Mouse (Mus musculus): ENCODE data around the gene Cyren. TPM values are rescaled to one million over a fixed set of nuclear protein-coding genes. Genes with fewer than 3 reads are reported as not detected.
A peak's percentile ranks its signal among the peaks of the same experiment; 100 is the strongest.

Gene Cyren
- 10.9 and 11.9 TPM in 2 replicates for polyA plus RNA-seq (2015; fragmentation: Nextera tagmentation; extraction: Ambion mirVana)

DNA sequence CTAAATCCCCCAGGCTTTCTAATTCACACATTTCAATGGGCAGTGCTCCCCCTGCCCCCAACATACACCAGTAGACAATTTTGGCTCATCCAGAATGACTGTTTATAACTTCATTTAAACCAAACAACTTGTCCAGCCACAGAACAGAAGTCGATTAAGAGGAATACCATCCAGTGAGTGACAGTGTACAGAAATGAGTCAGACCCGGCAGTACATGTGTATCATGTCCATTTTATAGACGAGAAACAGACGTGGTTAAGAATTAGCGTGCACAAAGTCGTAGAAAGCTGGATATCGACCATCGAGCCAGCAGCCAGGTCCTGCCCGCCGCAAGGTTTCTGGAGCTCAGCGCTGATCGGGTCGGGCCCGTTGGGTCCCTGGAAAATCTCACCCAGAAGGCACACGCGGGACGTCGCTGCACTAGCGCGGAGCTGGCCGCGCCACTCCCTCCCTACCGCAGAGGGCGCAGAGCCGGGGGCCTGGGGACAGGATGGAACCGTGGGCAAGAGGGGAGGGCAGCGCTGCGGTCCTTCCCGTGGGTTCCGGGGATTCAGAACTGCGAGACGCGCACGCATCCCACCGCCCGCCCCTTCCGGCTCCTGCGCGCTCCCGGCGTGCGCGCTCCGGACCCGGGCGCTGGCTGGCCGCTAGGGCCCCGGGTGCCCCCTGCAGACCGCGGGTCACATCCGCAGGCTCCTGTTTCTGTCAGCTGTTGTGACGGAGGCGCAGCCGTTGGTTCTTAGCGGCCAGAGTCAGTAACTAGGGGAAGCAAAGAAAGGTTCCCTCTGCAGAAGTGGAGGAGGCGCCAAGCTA, at the start of gene Cyren:
Gene Cyren, minus strand, starts transcription at position 552 of the 813 bp plus-strand sequence.
- Histone ChIP-seq H3K4me1 (ENCODE audit: control insufficient read depth, insufficient read depth, low read length) (peaks cover 35% of the 10 kb centered on the region), H3K9me3 (replicated peaks; ENCODE audit: control insufficient read depth, low read length) (no peaks in the 10 kb centered on the region), H3K4me3 (replicated peaks; ENCODE audit: low read length) (peak within 1 kb of the TSS; percentile 77), H3K27me3 (ENCODE audit: control insufficient read depth, insufficient read depth, low read length) (no peaks in the 10 kb centered on the region), H3K36me3 (ENCODE audit: control insufficient read depth, insufficient read depth, low read length) (no peaks in the 10 kb centered on the region), H3K27ac (ENCODE audit: low read length) (peak within 1 kb of the TSS; percentile 95), H3K4me2 (ENCODE audit: low read depth, low read length) (peak within 1 kb of the TSS; percentile 71), H3K9ac (ENCODE audit: low read length) (peak within 1 kb of the TSS; percentile 92)
- WGBS, result under 1% methylated on average over 56 of the region's 56 CpGs
- ATAC-seq (ENCODE audit: insufficient read depth, low FRiP score), result peak; percentile 91

DNA sequence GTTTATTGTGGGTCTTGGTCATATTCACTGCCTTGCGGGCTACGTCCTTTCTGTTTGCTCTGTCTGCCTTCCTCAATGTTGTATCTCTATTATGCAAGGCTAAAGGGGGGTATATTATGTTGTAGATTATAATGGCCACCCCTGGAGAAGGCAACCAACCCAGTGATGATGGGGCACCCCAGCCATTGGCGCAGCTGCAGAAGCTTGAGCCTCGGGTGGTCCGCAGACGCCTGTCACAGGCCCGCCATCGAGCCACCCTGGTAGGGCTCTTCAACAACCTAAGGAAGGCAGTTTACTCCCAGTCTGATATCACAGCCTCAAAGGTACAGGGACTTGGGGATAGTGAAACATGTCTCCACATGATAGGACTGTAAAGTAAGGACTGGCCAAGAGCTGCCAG, 49.7 kb upstream of the Cyren start:
- no peaks in the 10 kb centered on the region for H3K36me3 ChIP-seq (ENCODE audit: control insufficient read depth, insufficient read depth, low read length)
- no peaks in the 10 kb centered on the region for H3K9me3 ChIP-seq (replicated peaks; ENCODE audit: control insufficient read depth, low read length)
- no peak for ATAC-seq (ENCODE audit: insufficient read depth, low FRiP score)
- H3K27ac ChIP-seq (ENCODE audit: low read length), result no peak overlapping the region
- no peak overlapping the region for H3K4me3 ChIP-seq (replicated peaks; ENCODE audit: low read length)
- 96% methylated on average over 8 of the region's 8 CpGs for WGBS
- H3K4me2 ChIP-seq (ENCODE audit: low read depth, low read length), result no peak overlapping the region
- H3K4me1 ChIP-seq (ENCODE audit: control insufficient read depth, insufficient read depth, low read length), result no peaks in the 10 kb centered on the region
- no peak overlapping the region for H3K9ac ChIP-seq (ENCODE audit: low read length)
- H3K27me3 ChIP-seq (ENCODE audit: control insufficient read depth, insufficient read depth, low read length), result no peaks in the 10 kb centered on the region

- no peak for ATAC-seq (ENCODE audit: insufficient read depth, low FRiP score)
Measured at GRCm38 (mm10) chr6:34927156-34927555, 49.3 kb upstream of the Cyren start.

DNA sequence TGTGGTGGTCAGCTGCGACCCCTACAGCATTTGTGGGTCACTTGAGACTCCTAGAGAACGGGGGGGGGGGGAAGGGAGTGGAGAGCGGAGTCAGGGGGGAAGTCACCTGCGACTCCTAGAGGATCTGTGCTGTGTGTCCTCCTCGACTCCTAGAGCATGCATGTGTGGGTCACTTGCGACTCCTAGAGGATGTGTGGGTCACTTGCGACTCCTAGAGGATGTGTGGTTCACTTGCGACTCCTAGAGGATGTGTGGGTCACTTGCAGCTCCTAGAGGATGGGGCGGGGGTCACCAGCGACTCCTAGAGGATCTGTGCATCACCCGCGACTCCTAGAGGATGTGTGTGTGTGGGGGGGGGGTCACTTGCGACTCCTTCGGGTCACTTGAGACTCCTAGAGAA, 44.1 kb upstream of the Cyren start:
- Histone ChIP-seq H3K9me3 (replicated peaks; ENCODE audit: control insufficient read depth, low read length) (no peaks in the 10 kb centered on the region), H3K4me2 (ENCODE audit: low read depth, low read length) (no peak overlapping the region), H3K9ac (ENCODE audit: low read length) (no peak overlapping the region), H3K4me1 (ENCODE audit: control insufficient read depth, insufficient read depth, low read length) (no peaks in the 10 kb centered on the region), H3K36me3 (ENCODE audit: control insufficient read depth, insufficient read depth, low read length) (no peaks in the 10 kb centered on the region), H3K4me3 (replicated peaks; ENCODE audit: low read length) (no peak overlapping the region), H3K27ac (ENCODE audit: low read length) (no peak overlapping the region), H3K27me3 (ENCODE audit: control insufficient read depth, insufficient read depth, low read length) (no peaks in the 10 kb centered on the region)
- peak; percentile 47; the same call in 1 of the 2 replicates for ATAC-seq (ENCODE audit: insufficient read depth, low FRiP score)
- WGBS, result 63% methylated on average over 14 of the region's 14 CpGs

More at GRCm38 (mm10) chr6:34927156-34927555, 49.3 kb upstream of the Cyren start:
- H3K9me3 ChIP-seq (replicated peaks; ENCODE audit: control insufficient read depth, low read length), result no peaks in the 10 kb centered on the region
- H3K4me2 ChIP-seq (ENCODE audit: low read depth, low read length), result no peak overlapping the region
- no peak overlapping the region for H3K9ac ChIP-seq (ENCODE audit: low read length)
- no peaks in the 10 kb centered on the region for H3K27me3 ChIP-seq (ENCODE audit: control insufficient read depth, insufficient read depth, low read length)
- no peak overlapping the region for H3K27ac ChIP-seq (ENCODE audit: low read length)
- WGBS, result 39% methylated on average over 4 of the region's 4 CpGs
- H3K4me1 ChIP-seq (ENCODE audit: control insufficient read depth, insufficient read depth, low read length), result no peaks in the 10 kb centered on the region
- no peaks in the 10 kb centered on the region for H3K36me3 ChIP-seq (ENCODE audit: control insufficient read depth, insufficient read depth, low read length)
- no peak overlapping the region for H3K4me3 ChIP-seq (replicated peaks; ENCODE audit: low read length)

GRCm38 (mm10) chr6:34920631-34921030, 42.8 kb upstream of the Cyren start:
- Histone ChIP-seq H3K9me3 (replicated peaks; ENCODE audit: control insufficient read depth, low read length) (no peaks in the 10 kb centered on the region), H3K27me3 (ENCODE audit: control insufficient read depth, insufficient read depth, low read length) (no peaks in the 10 kb centered on the region), H3K4me3 (replicated peaks; ENCODE audit: low read length) (no peak overlapping the region), H3K4me2 (ENCODE audit: low read depth, low read length) (no peak overlapping the region), H3K4me1 (ENCODE audit: control insufficient read depth, insufficient read depth, low read length) (no peaks in the 10 kb centered on the region), H3K27ac (ENCODE audit: low read length) (no peak overlapping the region), H3K36me3 (ENCODE audit: control insufficient read depth, insufficient read depth, low read length) (no peaks in the 10 kb centered on the region), H3K9ac (ENCODE audit: low read length) (no peak overlapping the region)
- WGBS, result 93% methylated on average over 12 of the region's 12 CpGs
- ATAC-seq (ENCODE audit: insufficient read depth, low FRiP score), result no peak

DNA sequence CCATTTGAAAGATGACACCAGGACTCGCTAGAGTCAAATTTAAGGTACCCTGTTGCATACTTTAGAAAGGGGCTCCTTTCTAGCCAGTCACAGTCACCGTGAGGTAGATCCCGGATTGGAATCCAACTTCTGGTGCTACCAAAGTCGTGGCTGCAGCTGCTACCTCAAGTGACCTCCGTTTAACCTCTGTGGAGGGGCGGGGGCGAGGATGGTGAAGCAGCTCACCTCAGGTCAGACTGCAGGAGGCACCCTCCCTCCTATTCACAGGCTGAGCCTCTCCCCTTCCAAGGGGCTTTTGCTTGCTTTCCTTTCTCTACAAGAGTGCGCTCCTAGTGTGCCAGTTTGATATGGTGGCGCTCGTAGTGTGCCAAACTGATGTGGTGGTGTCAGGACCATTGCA, 42.1 kb upstream of the Cyren start, which contains the start of gene Stra8:
Gene Stra8, plus strand, starts transcription at position 208 of the 400 bp plus-strand sequence.
- H3K4me1 ChIP-seq (ENCODE audit: control insufficient read depth, insufficient read depth, low read length), result no peaks in the 10 kb centered on the region
- no peaks in the 10 kb centered on the region for H3K9me3 ChIP-seq (replicated peaks; ENCODE audit: control insufficient read depth, low read length)
- no peak within 1 kb of the TSS for H3K4me3 ChIP-seq (replicated peaks; ENCODE audit: low read length)
- 44% methylated on average over 10 of the region's 10 CpGs for WGBS
- H3K27ac ChIP-seq (ENCODE audit: low read length), result no peak within 1 kb of the TSS
- H3K36me3 ChIP-seq (ENCODE audit: control insufficient read depth, insufficient read depth, low read length), result no peaks in the 10 kb centered on the region
- no peak for ATAC-seq (ENCODE audit: insufficient read depth, low FRiP score)
- no peak within 1 kb of the TSS for H3K4me2 ChIP-seq (ENCODE audit: low read depth, low read length)
- no peaks in the 10 kb centered on the region for H3K27me3 ChIP-seq (ENCODE audit: control insufficient read depth, insufficient read depth, low read length)
- H3K9ac ChIP-seq (ENCODE audit: low read length), result no peak within 1 kb of the TSS

DNA sequence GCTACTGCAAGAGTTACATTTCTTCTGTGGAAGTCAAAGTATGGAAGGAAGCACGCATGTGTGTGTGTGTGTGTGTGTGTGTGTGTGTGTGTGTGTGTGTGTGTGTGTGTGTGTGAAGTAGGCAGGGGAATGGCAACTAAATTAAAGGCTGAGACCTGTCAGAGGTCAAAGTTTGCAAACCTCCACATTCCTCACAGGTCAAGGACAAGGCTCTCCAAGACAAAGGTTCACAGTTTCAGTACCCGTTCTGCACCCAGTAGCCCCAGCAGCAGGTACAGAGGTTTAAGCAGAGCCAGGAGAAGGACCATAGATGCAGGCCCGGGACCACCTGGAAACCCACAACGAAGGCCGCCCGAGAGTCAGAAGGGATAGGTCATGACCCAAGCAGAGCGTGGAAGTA, 41.3 kb upstream of the Cyren start:
- Histone ChIP-seq H3K27ac (ENCODE audit: low read length) (no peak overlapping the region), H3K4me3 (replicated peaks; ENCODE audit: low read length) (no peak overlapping the region), H3K4me2 (ENCODE audit: low read depth, low read length) (no peak overlapping the region), H3K4me1 (ENCODE audit: control insufficient read depth, insufficient read depth, low read length) (no peaks in the 10 kb centered on the region), H3K27me3 (ENCODE audit: control insufficient read depth, insufficient read depth, low read length) (no peaks in the 10 kb centered on the region), H3K9ac (ENCODE audit: low read length) (no peak overlapping the region), H3K9me3 (replicated peaks; ENCODE audit: control insufficient read depth, low read length) (no peaks in the 10 kb centered on the region), H3K36me3 (ENCODE audit: control insufficient read depth, insufficient read depth, low read length) (no peaks in the 10 kb centered on the region)
- ATAC-seq (ENCODE audit: insufficient read depth, low FRiP score), result no peak
- WGBS, result 76% methylated on average over 7 of the region's 7 CpGs

DNA sequence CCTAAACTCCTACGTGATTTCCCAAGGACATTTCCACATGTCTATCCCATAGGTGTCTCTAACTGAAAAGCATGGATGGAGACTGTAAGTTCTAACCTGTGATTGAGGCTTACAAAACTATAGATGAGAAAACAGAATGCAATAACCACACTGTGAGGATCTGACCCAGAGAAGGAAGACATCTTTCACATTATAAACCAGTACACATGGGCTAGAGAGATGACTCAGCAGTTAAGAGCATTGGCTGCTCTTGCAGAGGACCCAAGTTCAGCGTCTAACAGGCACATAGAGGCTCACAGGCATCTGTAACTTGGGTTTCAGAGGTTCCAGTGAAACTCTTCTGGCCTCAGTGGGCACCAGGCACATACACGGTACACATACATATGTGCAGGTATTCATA, 36.6 kb upstream of the Cyren start:
- 85% methylated on average over 3 of the region's 3 CpGs for WGBS
- Histone ChIP-seq H3K4me1 (ENCODE audit: control insufficient read depth, insufficient read depth, low read length) (peaks cover 5% of the 10 kb centered on the region; the same call in 1 of the 2 replicates), H3K4me2 (ENCODE audit: low read depth, low read length) (no peak overlapping the region), H3K9me3 (replicated peaks; ENCODE audit: control insufficient read depth, low read length) (no peaks in the 10 kb centered on the region), H3K27ac (ENCODE audit: low read length) (no peak overlapping the region), H3K4me3 (replicated peaks; ENCODE audit: low read length) (no peak overlapping the region), H3K36me3 (ENCODE audit: control insufficient read depth, insufficient read depth, low read length) (no peaks in the 10 kb centered on the region), H3K9ac (ENCODE audit: low read length) (no peak overlapping the region), H3K27me3 (ENCODE audit: control insufficient read depth, insufficient read depth, low read length) (no peaks in the 10 kb centered on the region)
- ATAC-seq (ENCODE audit: insufficient read depth, low FRiP score), result no peak

DNA sequence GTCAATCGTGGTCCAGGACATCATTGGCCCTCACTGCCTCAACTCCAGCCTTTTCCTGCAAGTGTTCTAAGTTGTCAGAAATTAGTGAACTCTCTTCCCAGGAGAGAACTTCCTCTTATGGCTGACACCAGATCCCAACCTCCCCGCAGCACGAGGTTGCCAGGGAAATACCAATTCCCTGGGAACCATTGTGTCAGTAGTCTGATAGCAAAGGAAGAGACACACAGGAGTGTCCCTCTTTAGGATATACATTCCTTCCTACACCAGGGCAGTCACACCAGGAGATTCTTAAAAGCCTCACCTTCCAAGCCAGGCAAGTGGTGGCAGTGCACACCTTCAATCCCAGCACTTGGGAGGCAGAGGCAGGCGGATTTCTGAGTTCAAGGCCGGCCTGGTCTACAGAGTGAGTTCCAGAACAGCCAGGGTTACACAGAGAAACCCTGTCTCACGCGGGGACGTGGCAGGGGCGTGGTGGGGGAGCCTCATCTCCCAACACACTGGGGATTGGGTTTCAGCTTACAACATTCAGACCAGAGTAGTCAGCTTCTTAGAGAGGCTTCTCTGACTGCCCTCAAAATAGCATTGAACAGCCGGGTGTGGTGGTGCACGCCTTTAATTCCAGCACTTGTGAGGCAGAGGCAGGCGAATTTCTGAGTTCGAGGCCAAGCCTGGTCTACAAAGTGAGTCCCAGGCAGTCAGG, 35.6 kb upstream of the Cyren start:
- Histone ChIP-seq H3K27me3 (ENCODE audit: control insufficient read depth, insufficient read depth, low read length) (no peaks in the 10 kb centered on the region), H3K9ac (ENCODE audit: low read length) (no peak overlapping the region), H3K9me3 (replicated peaks; ENCODE audit: control insufficient read depth, low read length) (no peaks in the 10 kb centered on the region), H3K27ac (ENCODE audit: low read length) (no peak overlapping the region), H3K4me1 (ENCODE audit: control insufficient read depth, insufficient read depth, low read length) (peaks cover 5% of the 10 kb centered on the region; the same call in 1 of the 2 replicates), H3K4me3 (replicated peaks; ENCODE audit: low read length) (no peak overlapping the region), H3K4me2 (ENCODE audit: low read depth, low read length) (no peak overlapping the region), H3K36me3 (ENCODE audit: control insufficient read depth, insufficient read depth, low read length) (no peaks in the 10 kb centered on the region)
- ATAC-seq (ENCODE audit: insufficient read depth, low FRiP score), result no peak
- WGBS, result 84% methylated on average over 13 of the region's 13 CpGs

Measured in stomach, embryonic 16.5 days (tissue).